Mouse (Mus musculus) mouse embryonic stem cell (cell line): ENCODE data around the gene Lrrc3b.

Experiments used
- in situ Hi-C, 2 experiments: fragments of 300-500 bp; cut with MboI; formaldehyde crosslinking; loops; 1 replicate in 1 of 2; 3 replicates in 1 of 2; pipeline ENCODE4 v1.14.3; 2019 to 2020; ENCODE audit warnings: low sequenced_read_pairs in 2 of 2, low pct_unique_long_range_greater_than_20kb in 1 of 2, mixed read lengths in 1 of 2; ENCODE audit not compliant: unreplicated experiment in 1 of 2

Lrrc3b gene

DNA sequence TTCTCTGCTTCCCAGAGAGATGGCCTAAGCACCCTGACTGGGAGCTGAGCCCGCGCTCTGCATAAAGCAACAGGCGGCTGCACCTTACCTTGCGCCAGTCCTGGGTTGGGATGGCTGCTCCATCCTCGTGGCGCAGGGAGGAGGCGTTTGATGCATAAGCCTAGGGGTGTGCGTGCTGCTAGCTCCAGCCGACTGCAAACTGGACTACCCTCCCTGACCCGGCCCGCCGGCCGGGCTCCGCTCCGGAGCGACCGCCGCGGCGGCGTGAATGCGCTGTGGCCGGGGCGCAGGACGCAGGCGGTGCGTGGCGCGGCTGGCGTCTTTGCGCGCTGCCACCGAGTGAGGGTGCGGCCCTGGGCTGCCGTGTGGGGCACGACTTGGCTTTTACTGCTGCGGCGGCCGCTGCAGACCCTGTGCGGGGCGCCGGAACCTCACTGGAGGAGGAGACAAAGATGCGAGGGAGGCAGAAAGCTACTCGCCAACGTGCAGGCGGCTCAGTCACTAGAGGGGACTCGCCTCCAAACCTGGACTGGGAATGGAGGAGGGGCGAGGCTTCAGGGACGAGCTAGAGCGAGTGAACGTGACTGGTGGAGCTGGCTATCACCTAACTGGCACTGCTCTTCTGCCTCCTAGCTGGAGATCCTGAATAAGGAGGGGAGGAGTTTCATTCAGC is at the start of gene Lrrc3b:
Gene Lrrc3b (minus strand): TSS at position 503 of the 673 bp plus-strand sequence.
- in situ Hi-C loops, result no loop called here

GRCm38 (mm10) chr14:15477668-15478067 is 38.9 kb upstream of the Lrrc3b start:
- in situ Hi-C loops, result no loop called here

DNA sequence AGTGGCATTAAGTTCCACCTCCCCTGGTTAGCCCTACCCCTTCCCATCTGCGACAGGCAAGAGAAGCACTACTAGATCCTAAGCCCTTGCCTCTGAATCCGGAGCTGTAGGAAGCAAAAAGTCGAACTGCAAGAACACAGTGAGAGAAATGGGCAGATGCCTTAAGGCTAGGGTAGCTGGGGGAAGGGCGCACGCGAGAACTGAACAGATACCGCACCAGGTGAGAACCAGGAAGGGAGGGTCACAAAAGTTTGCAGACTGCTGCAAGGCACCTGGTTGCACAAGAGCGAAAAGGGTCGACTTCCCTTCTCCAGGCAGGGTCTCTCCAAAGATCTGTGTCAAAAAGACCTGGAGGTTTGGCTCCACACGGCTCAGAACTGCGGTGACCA is 697 bp downstream of the Lrrc3b start:
- in situ Hi-C loops, result no loop called here

GRCm38 (mm10) chr14:15437501-15437941 is 1.3 kb downstream of the Lrrc3b start:
- in situ Hi-C loops, result no loop called here

GRCm38 (mm10) chr14:15437046-15437445 is 1.7 kb downstream of the Lrrc3b start:
- in situ Hi-C loops, result no loop called here

DNA sequence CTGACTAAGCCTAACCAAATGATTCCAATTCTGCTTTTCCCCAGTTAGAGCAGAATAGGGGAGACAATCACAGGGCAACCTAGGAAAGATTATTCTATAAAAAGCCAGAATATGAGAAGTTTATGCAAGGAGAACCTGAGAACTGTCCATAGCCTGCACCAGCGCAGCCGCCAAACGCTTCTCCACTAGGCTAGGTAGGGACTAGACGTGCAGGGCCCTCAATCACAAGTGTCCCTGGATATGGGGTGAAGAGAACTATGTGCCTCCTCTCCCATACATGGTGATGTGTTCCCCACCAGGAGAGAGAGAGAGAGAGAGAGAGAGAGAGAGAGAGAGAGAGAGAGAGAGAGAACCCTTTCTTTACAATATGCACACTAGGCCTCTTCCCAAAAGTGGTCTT is 2.2 kb downstream of the Lrrc3b start:
- in situ Hi-C loops, result no loop called here

DNA sequence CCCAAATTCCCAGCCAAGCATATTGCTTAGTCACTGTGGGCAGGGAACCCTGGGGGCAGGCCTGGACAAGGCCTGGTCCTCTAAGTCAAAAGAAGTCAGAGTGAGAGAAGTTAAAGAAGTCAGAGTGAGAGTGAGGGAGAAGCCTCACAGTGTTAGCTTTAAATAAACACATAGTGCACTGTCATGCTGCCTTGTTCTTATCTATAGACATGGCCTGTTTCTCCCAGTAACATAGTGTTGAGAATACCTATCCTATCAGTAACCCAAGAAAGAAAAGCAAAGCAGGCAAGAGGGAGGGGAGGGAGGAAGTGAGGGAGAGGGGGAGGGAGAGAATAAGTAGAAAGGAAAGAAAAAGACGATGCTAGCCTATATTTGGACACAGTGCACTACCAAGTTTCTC is 6.4 kb downstream of the Lrrc3b start:
- in situ Hi-C loops, result no loop called here

DNA sequence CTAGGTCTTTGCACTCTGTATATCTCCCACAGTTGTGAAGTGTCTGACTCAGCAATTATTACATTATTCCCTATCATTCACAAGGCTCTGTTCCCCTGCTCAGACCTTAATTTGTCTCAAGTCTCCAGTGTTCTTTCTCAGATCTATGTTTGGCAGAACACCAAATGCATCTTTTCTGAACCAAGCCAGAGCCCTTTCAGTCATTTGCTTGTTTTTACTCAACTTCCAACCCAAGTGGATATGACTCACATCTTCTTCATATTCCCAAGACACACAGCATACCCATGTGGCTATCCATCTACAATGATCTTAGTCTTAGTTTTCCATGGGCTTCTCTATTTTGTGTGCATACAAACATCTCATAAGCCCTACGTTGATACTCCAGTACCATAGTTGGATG is 17.2 kb downstream of the Lrrc3b start:
- in situ Hi-C loops, result no loop called here

GRCm38 (mm10) chr14:15410686-15411534 is 27.9 kb downstream of the Lrrc3b start:
- in situ Hi-C loops, result no loop called here

DNA sequence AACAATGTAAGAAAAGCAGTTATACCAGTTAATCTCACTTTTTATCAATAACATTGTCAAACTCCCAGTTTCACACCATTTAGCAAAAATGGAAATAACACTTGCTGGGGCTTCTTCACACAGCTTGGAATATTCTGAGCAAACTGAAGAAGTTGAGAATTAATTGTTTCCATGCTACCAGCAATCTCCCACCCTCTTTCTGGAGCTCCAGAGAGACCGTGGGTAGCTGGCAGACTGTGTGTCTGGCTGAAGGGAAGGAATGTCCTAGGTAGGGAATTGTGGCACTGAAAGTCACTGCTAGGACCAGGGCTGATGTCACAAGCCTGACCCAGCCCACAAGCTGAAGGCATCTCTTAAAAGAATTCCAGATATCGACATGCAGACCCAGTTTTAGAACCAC is 53.3 kb downstream of the Lrrc3b start:
- in situ Hi-C loops, result no loop called here

DNA sequence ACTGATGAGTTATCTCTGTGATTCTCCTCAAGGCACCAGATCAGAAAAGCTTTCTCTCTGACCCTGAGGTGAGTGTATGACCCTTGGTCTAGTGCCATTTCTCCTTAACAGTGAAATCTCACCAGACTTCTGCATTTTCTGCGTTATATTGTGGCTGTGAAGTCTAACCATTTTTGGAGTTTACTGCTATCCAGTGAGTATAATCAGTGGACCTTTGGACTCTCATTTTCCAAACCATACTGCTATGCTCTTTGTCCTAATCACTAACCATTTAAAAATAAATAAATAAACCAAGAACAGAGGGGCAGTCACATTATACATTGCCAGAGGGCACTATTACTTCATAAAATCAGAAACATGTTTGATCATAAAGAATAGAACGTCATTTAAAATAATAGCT is 53.8 kb downstream of the Lrrc3b start:
- in situ Hi-C loops, result no loop called here

- in situ Hi-C loops, result no loop called here
Observed at GRCm38 (mm10) chr14:15384532-15384931, 54.3 kb downstream of the Lrrc3b start.

GRCm38 (mm10) chr14:15383133-15383532 is 55.7 kb downstream of the Lrrc3b start:
- in situ Hi-C loops, result no loop called here

DNA sequence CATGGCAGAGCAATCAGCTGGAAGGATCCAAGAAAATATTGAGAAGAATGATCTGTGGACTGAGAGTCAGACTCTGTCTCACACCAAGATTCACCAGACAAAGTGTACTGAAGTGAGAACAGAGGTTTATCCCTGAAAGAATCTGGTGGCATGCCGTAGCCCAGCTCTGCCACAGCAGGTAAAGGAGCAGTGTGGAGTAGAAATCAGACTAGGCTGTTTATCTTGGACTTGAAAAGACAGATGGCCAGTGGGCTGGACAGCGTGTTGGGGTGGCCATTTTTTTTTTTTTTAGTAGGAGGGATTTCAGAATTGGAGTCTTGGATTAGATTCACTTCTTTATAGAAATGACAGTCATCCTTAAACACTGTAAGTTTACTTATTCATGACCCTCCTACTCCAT is 61.4 kb downstream of the Lrrc3b start:
- in situ Hi-C loops, result no loop called here

- in situ Hi-C loops, result no loop called here
Observed at GRCm38 (mm10) chr14:15376786-15377185, 62.0 kb downstream of the Lrrc3b start.

GRCm38 (mm10) chr14:15374271-15374670 is 64.5 kb downstream of the Lrrc3b start:
- in situ Hi-C loops, result loop anchor here in 1 of 2 experiments (25.0 kb wide), 2 partner anchors 513 to 813 kb away; no protein-coding TSS in a partner anchor

GRCm38 (mm10) chr14:15372985-15373384 is 65.8 kb downstream of the Lrrc3b start:
- in situ Hi-C loops, result loop anchor here in 1 of 2 experiments (25.0 kb wide), 2 partner anchors 514 to 814 kb away; no protein-coding TSS in a partner anchor

DNA sequence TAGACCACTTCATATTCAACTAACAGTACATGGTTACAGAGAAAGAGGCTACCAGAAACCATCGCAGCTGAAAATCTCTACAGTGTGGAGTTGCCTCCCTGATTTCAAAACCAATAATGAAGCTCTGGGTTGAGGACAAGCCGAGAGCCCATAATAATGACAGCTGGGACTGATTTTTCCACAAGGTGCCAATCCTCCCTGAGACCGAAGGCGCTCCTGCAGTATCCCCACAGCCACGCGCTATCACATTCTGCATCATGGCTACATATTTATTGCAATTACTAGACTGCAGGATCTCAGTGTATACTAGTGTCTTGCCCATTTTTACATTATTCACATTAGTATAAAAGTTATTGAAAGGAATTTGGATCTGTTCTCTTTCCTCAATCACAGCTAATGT is 73.7 kb downstream of the Lrrc3b start:
- in situ Hi-C loops, result loop anchor here in 1 of 2 experiments (25.0 kb wide), 2 partner anchors 522 to 822 kb away; no protein-coding TSS in a partner anchor

DNA sequence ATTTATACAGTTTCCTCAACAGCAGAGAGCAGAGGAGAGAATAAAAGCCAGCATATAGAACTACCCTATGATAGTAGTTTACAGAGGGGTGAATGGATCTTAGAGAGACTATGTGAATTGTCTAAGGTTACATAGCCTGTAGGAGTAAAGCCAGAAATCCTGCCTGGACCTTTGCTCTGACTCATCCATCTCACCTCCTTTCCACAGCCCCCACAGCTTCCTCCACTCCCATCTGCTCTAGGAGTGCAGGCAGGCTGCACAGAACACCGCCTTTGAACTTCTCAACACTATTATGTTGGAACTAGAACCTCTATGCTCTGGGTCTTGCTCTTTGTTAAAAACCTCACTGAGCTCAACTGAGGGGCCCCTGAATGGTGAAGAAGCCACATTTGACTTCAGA is 78.9 kb downstream of the Lrrc3b start:
- in situ Hi-C loops, result loop anchor here in 1 of 2 experiments (25.0 kb wide), 2 partner anchors 527 to 827 kb away; no protein-coding TSS in a partner anchor
